Mouse (Mus musculus): ENCODE measurements at regions not wholly inside any gene's neighbourhood (a gene's known extent, or its start where the extent isn't known, plus 50 kb on each side); places are given as distances from the start of the nearest gene placed in this dataset.

GRCm38 (mm10) chr17:83109792-83110440 is 105.2 kb upstream of the Pkdcc start:
- TF ChIP-seq POLR2A (IDR thresholded peaks at IDR 0.05; ENCODE audit: low read depth, low read length), result no peak
- no peak for TF ChIP-seq CTCF (conservative IDR thresholded peaks at IDR 0.05; ENCODE audit: insufficient read depth, insufficient read length, low read depth, low read length)

Data from kidney, adult 2 months (tissue).